Mouse (Mus musculus): ENCODE results near the gene 9030025P20Rik.

DNA sequence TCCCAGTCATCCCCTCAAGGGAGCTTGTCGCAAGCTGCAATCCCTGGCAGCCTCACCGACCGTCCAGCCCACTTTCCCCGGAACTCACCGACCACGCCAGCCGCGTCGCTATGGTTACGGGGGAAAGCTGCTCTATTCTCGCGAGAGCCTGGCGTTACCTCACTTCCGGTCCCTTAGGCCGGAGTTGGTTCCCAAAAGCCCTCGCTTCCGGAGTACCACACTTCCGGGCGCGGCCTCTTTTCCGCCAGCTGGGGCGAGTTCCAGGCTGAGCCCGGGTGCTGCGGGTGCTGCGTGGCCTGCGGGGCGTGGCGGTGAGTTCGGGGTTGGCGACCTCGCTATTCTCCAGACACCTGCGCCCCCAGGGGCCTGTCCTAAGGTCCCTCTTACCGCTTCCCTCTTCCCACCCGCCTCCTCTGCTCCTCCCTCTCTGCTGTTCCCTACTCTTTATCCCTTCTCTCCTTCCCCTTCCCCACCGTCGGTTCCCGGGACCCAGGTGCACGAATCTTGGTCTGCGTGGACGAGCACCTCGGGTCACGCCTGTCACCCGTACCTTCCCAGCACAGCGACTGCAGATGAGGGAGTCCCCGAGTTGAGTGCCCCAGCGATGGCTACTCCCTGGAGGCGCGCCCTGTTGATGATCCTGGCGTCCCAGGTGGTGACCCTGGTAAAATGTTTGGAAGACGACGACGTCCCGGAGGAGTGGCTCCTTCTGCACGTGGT, 35.1 kb upstream of the 9030025P20Rik start, which contains the start of the genes Wdr27 and 1600012H06Rik:
- no peak for TF ChIP-seq CTCF (IDR thresholded peaks at IDR 0.05; ENCODE audit: low read depth, low read length)
- no peak for TF ChIP-seq POLR2A (IDR thresholded peaks at IDR 0.05; ENCODE audit: borderline replicate concordance, low read depth, low read length)
